Mouse (Mus musculus): Measurements from ENCODE around the gene Pla2g2d.

GRCm38 (mm10) chr4:138745884-138746283 lies 29.7 kb upstream of the Pla2g2d start:
- TF ChIP-seq CTCF (IDR thresholded peaks at IDR 0.05; ENCODE audit: extremely low read depth, insufficient read length, insufficient replicate concordance, low read depth, low read length) (no peak), POLR2A (IDR thresholded peaks at IDR 0.05; ENCODE audit: low read depth, low read length) (no peak)
